Mouse (Mus musculus): Measurements from ENCODE around the gene Ankrd13c. TPM values are rescaled to one million over a fixed set of nuclear protein-coding genes. Genes with fewer than 3 reads are reported as not detected.

Gene Ankrd13c
- polyA plus RNA-seq, 1 experiment from 2014 or later = 24.4 TPM

GRCm38 (mm10) chr3:158032106-158032505 lies 85.1 kb downstream of the Ankrd13c start:
- Histone ChIP-seq H3K4me2 (peak overlapping the region; percentile 87), H3K36me3 (ENCODE audit: control insufficient read depth, insufficient read depth, low read length) (no peaks in the 10 kb centered on the region), H3K27ac (ENCODE audit: low read depth, low read length) (peak overlapping the region; percentile 99), H3K9me3 (replicated peaks; ENCODE audit: control insufficient read depth, low read length) (no peaks in the 10 kb centered on the region), H3K27me3 (ENCODE audit: control insufficient read depth, insufficient read depth, low read length) (no peaks in the 10 kb centered on the region), H3K4me1 (ENCODE audit: control insufficient read depth, insufficient read depth, low read length) (peaks cover 12% of the 10 kb centered on the region), H3K4me3 (ENCODE audit: low read depth, low read length) (peak overlapping the region; percentile 95), H3K9ac (ENCODE audit: low read depth, low read length) (peak overlapping the region; percentile 98)
- WGBS (ENCODE audit: insufficient replicate concordance) = 9% methylated on average over 4 of the region's 4 CpGs
- ATAC-seq (replicated peaks; ENCODE audit: insufficient number of reproducible peaks, low FRiP score, low TSS enrichment) = no peak

GRCm38 (mm10) chr3:158035866-158036265 lies 88.8 kb downstream of the Ankrd13c start:
- Histone ChIP-seq H3K9me3 (replicated peaks; ENCODE audit: control insufficient read depth, low read length) (no peaks in the 10 kb centered on the region), H3K4me1 (ENCODE audit: control insufficient read depth, insufficient read depth, low read length) (peaks cover 9% of the 10 kb centered on the region; the same call in 1 of the 2 replicates), H3K27ac (ENCODE audit: low read depth, low read length) (peak overlapping the region; percentile 88), H3K4me2 (peak overlapping the region; percentile 81), H3K36me3 (ENCODE audit: control insufficient read depth, insufficient read depth, low read length) (no peaks in the 10 kb centered on the region), H3K9ac (ENCODE audit: low read depth, low read length) (peak overlapping the region; percentile 96), H3K4me3 (ENCODE audit: low read depth, low read length) (peak overlapping the region; percentile 85), H3K27me3 (ENCODE audit: control insufficient read depth, insufficient read depth, low read length) (no peaks in the 10 kb centered on the region)
- ATAC-seq (replicated peaks; ENCODE audit: insufficient number of reproducible peaks, low FRiP score, low TSS enrichment) = no peak
- WGBS (ENCODE audit: insufficient replicate concordance) = 1% methylated on average over 11 of the region's 11 CpGs

- 0% methylated on average over 55 of the region's 55 CpGs for WGBS (ENCODE audit: insufficient replicate concordance)
- ATAC-seq (replicated peaks; ENCODE audit: insufficient number of reproducible peaks, low FRiP score, low TSS enrichment) = peak; percentile 95
- peak within 1 kb of the TSS; percentile 81 for H3K4me2 ChIP-seq
These were observed 89.4 kb downstream of the Ankrd13c start, which contains the start of the genes Srsf11 and Lrrc40 for GRCm38 (mm10) chr3:158036329-158036988. TSS of gene Srsf11 (minus strand) at chr3:158036639. TSS of gene Lrrc40 (plus strand) at chr3:158036662.

GRCm38 (mm10) chr3:158038106-158038505 lies 91.1 kb downstream of the Ankrd13c start:
- H3K9me3 ChIP-seq (replicated peaks; ENCODE audit: control insufficient read depth, low read length) = no peaks in the 10 kb centered on the region
- H3K36me3 ChIP-seq (ENCODE audit: control insufficient read depth, insufficient read depth, low read length) = no peaks in the 10 kb centered on the region
- H3K27me3 ChIP-seq (ENCODE audit: control insufficient read depth, insufficient read depth, low read length) = no peaks in the 10 kb centered on the region
- H3K4me3 ChIP-seq (ENCODE audit: low read depth, low read length) = no peak overlapping the region
- no peak for ATAC-seq (replicated peaks; ENCODE audit: insufficient number of reproducible peaks, low FRiP score, low TSS enrichment)
- peaks cover 4% of the 10 kb centered on the region; the same call in 1 of the 2 replicates for H3K4me1 ChIP-seq (ENCODE audit: control insufficient read depth, insufficient read depth, low read length)
- H3K4me2 ChIP-seq = no peak overlapping the region
- H3K27ac ChIP-seq (ENCODE audit: low read depth, low read length) = no peak overlapping the region
- no peak overlapping the region for H3K9ac ChIP-seq (ENCODE audit: low read depth, low read length)
- WGBS (ENCODE audit: insufficient replicate concordance) = 90% methylated on average over 3 of the region's 3 CpGs

More at GRCm38 (mm10) chr3:158036329-158036988, 89.4 kb downstream of the Ankrd13c start, which contains the start of the genes Srsf11 and Lrrc40:
- H3K4me3 ChIP-seq (ENCODE audit: low read depth, low read length) = peak within 1 kb of the TSS; percentile 85
- peak within 1 kb of the TSS; percentile 96 for H3K9ac ChIP-seq (ENCODE audit: low read depth, low read length)
- no peaks in the 10 kb centered on the region for H3K9me3 ChIP-seq (replicated peaks; ENCODE audit: control insufficient read depth, low read length)
- no peaks in the 10 kb centered on the region for H3K36me3 ChIP-seq (ENCODE audit: control insufficient read depth, insufficient read depth, low read length)
- H3K4me1 ChIP-seq (ENCODE audit: control insufficient read depth, insufficient read depth, low read length) = peaks cover 9% of the 10 kb centered on the region; the same call in 1 of the 2 replicates
- H3K27ac ChIP-seq (ENCODE audit: low read depth, low read length) = peak within 1 kb of the TSS; percentile 88
- no peaks in the 10 kb centered on the region for H3K27me3 ChIP-seq (ENCODE audit: control insufficient read depth, insufficient read depth, low read length)

DNA sequence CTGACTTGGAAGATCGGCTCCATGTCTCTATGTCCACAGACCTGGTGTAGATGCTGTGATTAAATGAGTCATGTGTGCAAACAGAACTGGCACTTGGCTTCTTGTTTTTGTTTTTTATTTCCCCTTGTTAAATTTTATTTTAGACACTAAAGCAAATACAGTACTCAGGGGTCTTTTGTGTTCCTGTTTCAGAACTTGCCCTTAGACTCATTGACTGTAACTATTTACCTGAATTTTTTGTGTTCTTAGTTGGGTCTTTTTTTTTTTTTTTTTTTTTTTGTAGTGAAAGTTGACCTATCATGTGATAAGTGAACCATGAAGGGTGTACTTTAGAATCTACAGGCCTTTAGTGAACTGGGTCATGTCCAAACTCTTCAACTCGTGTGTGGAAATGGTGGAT lies 93.7 kb downstream of the Ankrd13c start:
- Histone ChIP-seq H3K27me3 (ENCODE audit: control insufficient read depth, insufficient read depth, low read length) (no peaks in the 10 kb centered on the region), H3K4me2 (no peak overlapping the region), H3K9me3 (replicated peaks; ENCODE audit: control insufficient read depth, low read length) (no peaks in the 10 kb centered on the region), H3K4me1 (ENCODE audit: control insufficient read depth, insufficient read depth, low read length) (no peaks in the 10 kb centered on the region), H3K4me3 (ENCODE audit: low read depth, low read length) (no peak overlapping the region), H3K27ac (ENCODE audit: low read depth, low read length) (no peak overlapping the region), H3K36me3 (ENCODE audit: control insufficient read depth, insufficient read depth, low read length) (no peaks in the 10 kb centered on the region), H3K9ac (ENCODE audit: low read depth, low read length) (no peak overlapping the region)
- WGBS (ENCODE audit: insufficient replicate concordance) = 83% methylated on average over 2 of the region's 2 CpGs
- no peak for ATAC-seq (replicated peaks; ENCODE audit: insufficient number of reproducible peaks, low FRiP score, low TSS enrichment)

- Histone ChIP-seq H3K9ac (ENCODE audit: low read depth, low read length) (no peak overlapping the region), H3K4me1 (ENCODE audit: control insufficient read depth, insufficient read depth, low read length) (no peaks in the 10 kb centered on the region)
- ATAC-seq (replicated peaks; ENCODE audit: insufficient number of reproducible peaks, low FRiP score, low TSS enrichment) = no peak
These were observed 102.5 kb downstream of the Ankrd13c start for GRCm38 (mm10) chr3:158049508-158049907.

More at GRCm38 (mm10) chr3:158049508-158049907, 102.5 kb downstream of the Ankrd13c start:
- no peaks in the 10 kb centered on the region for H3K27me3 ChIP-seq (ENCODE audit: control insufficient read depth, insufficient read depth, low read length)
- H3K36me3 ChIP-seq (ENCODE audit: control insufficient read depth, insufficient read depth, low read length) = no peaks in the 10 kb centered on the region; the same call in 1 of the 2 replicates
- no peak overlapping the region for H3K27ac ChIP-seq (ENCODE audit: low read depth, low read length)
- no peak overlapping the region for H3K4me3 ChIP-seq (ENCODE audit: low read depth, low read length)
- no peaks in the 10 kb centered on the region for H3K9me3 ChIP-seq (replicated peaks; ENCODE audit: control insufficient read depth, low read length)
- 77% methylated on average over 2 of the region's 2 CpGs for WGBS (ENCODE audit: insufficient replicate concordance)
- H3K4me2 ChIP-seq = no peak overlapping the region

Other genes starting within 250 kb of the Ankrd13c start
- gene Cth, start 22.2 kb upstream of the Ankrd13c start, polyA plus RNA-seq (2014; fragmentation: Nextera tagmentation; extraction: Ambion mirVana) = 3.4 and 5.1 TPM in 2 replicates
- gene Srsf11, start 89.4 kb downstream of the Ankrd13c start, polyA plus RNA-seq (2014; fragmentation: Nextera tagmentation; extraction: Ambion mirVana) = 180 and 216 TPM in 2 replicates
- gene Lrrc40, start 89.4 kb downstream of the Ankrd13c start, polyA plus RNA-seq (2014; fragmentation: Nextera tagmentation; extraction: Ambion mirVana) = 50.7 and 60.0 TPM in 2 replicates

All from heart, embryonic 11.5 days (tissue).